Mouse (Mus musculus) limb, embryonic 14.5 days (tissue): ENCODE data around the gene Ptges2. TPM values are rescaled to one million over a fixed set of nuclear protein-coding genes. Genes with fewer than 3 reads are reported as not detected.

ENCODE experiments used
- ATAC-seq: fragments of 200-750 bp; cut with Nextera tagmentation; 2 replicates; pipeline ENCODE4 v1.8.0; 2017; ENCODE audit warnings: low read depth, moderate number of reproducible peaks, moderate TSS enrichment; ENCODE audit not compliant: low FRiP score
- DNase-seq: peaks from one replicate; pipeline ENCODE4 v3.0.0-alpha.2; 2015; ENCODE audit warnings: low spot score
- H3K27ac ChIP-seq: fragments of 300-500 bp; sonication (generic); replicated peaks from 2 replicates; pipeline ENCODE4 v1.5.1; 2014; ENCODE audit warnings: low read depth, mild to moderate bottlenecking, low read length, moderate library complexity, mixed read lengths
- H3K27me3 ChIP-seq: fragments of 300-500 bp; sonication (generic); 2 replicates; pipeline ENCODE4 v1.6.1; 2014; ENCODE audit warnings: low read length, mixed read lengths; ENCODE audit not compliant: control insufficient read depth, insufficient read depth
- H3K36me3 ChIP-seq: fragments of 300-500 bp; sonication (generic); 2 replicates; pipeline ENCODE4 v1.6.1; 2014; ENCODE audit warnings: mild to moderate bottlenecking, low read length, moderate library complexity, mixed read lengths; ENCODE audit not compliant: control insufficient read depth, insufficient read depth
- H3K4me1 ChIP-seq: fragments of 300-500 bp; sonication (generic); 2 replicates; pipeline ENCODE4 v1.6.1; 2014; ENCODE audit warnings: antibody characterized with exemption, low read length, mixed read lengths; ENCODE audit not compliant: control insufficient read depth, insufficient read depth
- H3K4me2 ChIP-seq: fragments of 300-500 bp; sonication (generic); replicated peaks from 2 replicates; pipeline ENCODE4 v1.6.1; 2014; ENCODE audit warnings: low read depth, mild to moderate bottlenecking, low read length, moderate library complexity; ENCODE audit not compliant: severe bottlenecking
- H3K4me3 ChIP-seq: fragments of 300-500 bp; sonication (generic); replicated peaks from 2 replicates; pipeline ENCODE4 v1.5.1; 2014; ENCODE audit warnings: low read length
- H3K9ac ChIP-seq: fragments of 300-500 bp; sonication (generic); 2 replicates; pipeline ENCODE4 v1.6.1; 2014; ENCODE audit warnings: mild to moderate bottlenecking, low read depth, low read length, moderate library complexity; ENCODE audit not compliant: severe bottlenecking
- H3K9me3 ChIP-seq: fragments of 300-500 bp; sonication (generic); 2 replicates; pipeline ENCODE4 v1.6.1; 2016; ENCODE audit warnings: low read length; ENCODE audit not compliant: control insufficient read depth
- POLR2A ChIP-seq: fragments of 200-500 bp; IDR thresholded peaks from 2 replicates; pipeline ENCODE4 v1.8.0; 2012; ENCODE audit warnings: inconsistent platforms, mild to moderate bottlenecking, moderate library complexity, borderline replicate concordance; ENCODE audit not compliant: insufficient read depth, insufficient read length; ENCODE audit errors: extremely low read depth
- WGBS: fragments of 180-500 bp; shearing (Covaris S2); extraction: QIAGEN DNeasy Blood & Tissue Kit; methylation state at CpG from one replicate; pipeline ENCODE4 v1.1.7; 2014; 5-methylcytosine and 5-hydroxymethylcytosine counted together
- polyA plus RNA-seq, 2 experiments: library from polyadenylated mRNA; depleted of rRNA in 1 of 2; stranded (reverse) in 1 of 2; unstranded in 1 of 2; fragments of >200 nt; fragmentation: Nextera tagmentation in 1 of 2; extraction: Ambion mirVana in 1 of 2; gene quantifications; 2 replicates each; pipeline versions ENCODE4 v1.2.1 to v1.2.3; 2012 to 2014

Gene Ptges2
- polyA plus RNA-seq, 2 experiments, result 26.5 to 29.3 TPM

DNA sequence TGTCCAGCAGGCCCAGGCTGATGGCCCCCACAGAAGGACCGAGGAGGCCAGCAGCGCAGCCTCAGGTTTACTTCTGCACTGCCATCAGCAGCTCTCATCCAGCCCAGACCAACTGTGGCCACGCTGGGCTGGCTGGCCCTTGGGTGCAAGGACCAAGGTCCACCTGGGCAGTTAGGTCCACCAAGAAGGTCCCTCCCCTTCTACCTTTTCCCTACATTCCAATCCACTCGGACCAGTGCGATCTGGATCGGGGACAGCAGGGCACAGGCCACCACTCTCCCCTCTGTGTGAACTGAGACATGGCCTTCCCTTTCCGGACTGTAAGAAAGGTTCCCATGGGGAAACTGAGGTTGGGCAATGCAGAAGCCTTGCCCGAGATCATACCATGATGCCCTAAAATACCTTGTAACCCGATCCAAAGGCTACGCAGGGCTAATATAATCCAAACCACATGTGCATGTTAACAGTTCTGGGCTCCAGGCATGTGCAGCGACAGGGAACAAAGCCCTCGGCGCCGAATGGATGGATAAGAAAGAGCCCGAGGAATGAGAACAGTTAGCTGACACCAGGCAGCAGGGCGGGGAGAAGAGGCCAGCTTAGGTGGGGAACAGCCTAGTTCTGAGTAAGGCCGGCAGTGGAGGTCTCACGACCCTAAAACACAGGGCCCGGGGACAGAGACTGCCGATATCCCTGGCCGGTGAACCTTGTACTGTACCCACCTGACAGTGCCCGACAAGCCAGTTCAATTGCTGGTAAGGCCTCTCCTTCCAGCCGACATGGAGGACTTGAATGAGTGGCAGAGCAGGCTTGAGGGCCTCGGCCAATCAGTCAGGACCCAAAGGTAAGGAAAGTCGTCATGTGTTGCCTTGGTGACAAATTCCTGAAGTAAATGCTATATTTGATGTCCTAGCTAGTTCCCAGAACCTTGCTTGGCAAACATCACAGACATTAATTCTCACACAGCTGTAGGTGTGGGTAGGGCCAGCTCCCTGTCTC is 13.0 kb downstream of the Ptges2 start:
- peak; percentile 66 for ATAC-seq
- TF ChIP-seq POLR2A, result no peak
- 28% methylated on average over 25 of the region's 25 CpGs for WGBS
- Histone ChIP-seq H3K27ac (peak overlapping the region; percentile 90), H3K4me3 (no peak overlapping the region), H3K4me1 (peaks cover 13% of the 10 kb centered on the region), H3K9me3 (no peaks in the 10 kb centered on the region), H3K27me3 (no peaks in the 10 kb centered on the region), H3K36me3 (no peaks in the 10 kb centered on the region), H3K9ac (peak overlapping the region; percentile 38; the same call in 1 of the 2 replicates), H3K4me2 (peak overlapping the region; percentile 26)
- DNase-seq, result peak; percentile 56

DNA sequence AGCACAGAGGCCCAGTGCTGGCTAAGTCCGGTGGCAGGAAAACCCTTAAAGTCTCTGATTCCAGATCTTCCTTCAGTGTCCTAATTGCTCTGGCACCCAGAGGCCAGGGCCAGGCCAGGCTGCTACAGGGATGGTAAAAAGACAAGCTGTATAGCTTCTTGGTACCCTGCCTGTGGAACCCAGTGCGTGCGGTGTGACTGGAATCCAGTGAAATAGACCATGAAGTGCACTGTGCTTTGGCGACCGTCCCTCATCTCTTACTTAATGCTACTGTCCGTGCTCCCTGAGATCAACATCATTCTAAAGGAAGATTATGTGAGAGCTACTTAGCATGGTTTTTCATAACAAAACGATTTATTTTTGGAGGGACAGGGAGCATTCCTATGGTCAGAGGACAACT is 15.7 kb downstream of the Ptges2 start:
- DNase-seq (no peak), ATAC-seq (no peak)
- Histone ChIP-seq H3K9me3 (no peaks in the 10 kb centered on the region), H3K36me3 (peaks cover 22% of the 10 kb centered on the region), H3K4me3 (no peak overlapping the region), H3K27ac (no peak overlapping the region), H3K9ac (no peak overlapping the region), H3K4me2 (no peak overlapping the region), H3K27me3 (no peaks in the 10 kb centered on the region), H3K4me1 (peaks cover 13% of the 10 kb centered on the region)
- no peak for TF ChIP-seq POLR2A
- 89% methylated on average over 7 of the region's 7 CpGs for WGBS

DNA sequence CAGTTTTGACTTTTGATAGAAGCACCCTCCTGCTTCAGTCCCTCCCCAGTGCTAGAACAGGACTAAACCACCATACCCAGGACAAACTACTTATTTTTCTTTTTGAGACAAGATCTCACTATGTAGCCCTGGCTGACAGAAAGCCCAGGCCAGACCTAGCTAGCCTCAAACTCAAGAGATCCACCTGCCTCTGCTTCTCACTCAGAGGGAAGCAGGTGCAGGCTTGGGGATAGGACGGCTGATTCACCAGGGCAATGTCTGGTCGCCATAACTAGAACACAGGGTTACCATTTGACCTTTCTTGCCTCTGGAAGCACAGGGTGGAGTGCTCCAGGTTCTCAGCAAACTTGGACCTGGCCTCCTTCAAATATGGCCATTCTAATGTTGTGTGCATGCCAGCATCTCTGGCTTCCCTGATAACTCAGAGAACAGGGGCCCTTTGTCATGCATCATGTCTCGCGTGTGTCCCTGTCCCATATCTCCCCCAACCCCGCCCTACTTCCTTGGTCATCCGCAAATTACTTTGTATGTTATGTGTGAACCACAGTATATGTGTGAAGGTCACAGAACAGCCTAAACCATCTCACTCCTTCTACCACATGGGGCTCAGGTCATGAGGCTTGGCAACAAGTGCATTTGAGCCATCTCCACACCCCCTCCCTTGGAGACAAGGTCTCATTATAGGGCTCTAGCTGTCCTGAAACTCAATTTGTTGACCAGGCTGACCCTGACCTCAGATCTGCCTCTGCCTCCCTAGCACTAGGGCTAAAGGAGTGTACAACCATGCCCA is 17.2 kb downstream of the Ptges2 start:
- H3K9ac ChIP-seq, result no peak overlapping the region
- ATAC-seq (no peak), DNase-seq (no peak)
- no peaks in the 10 kb centered on the region for H3K27me3 ChIP-seq
- WGBS, result 85% methylated on average over 6 of the region's 6 CpGs
- H3K27ac ChIP-seq, result no peak overlapping the region
- TF ChIP-seq POLR2A, result no peak
- H3K4me1 ChIP-seq, result peaks cover 13% of the 10 kb centered on the region
- no peak overlapping the region for H3K4me3 ChIP-seq
- H3K36me3 ChIP-seq, result peaks cover 37% of the 10 kb centered on the region
- H3K4me2 ChIP-seq, result no peak overlapping the region
- H3K9me3 ChIP-seq, result no peaks in the 10 kb centered on the region

DNA sequence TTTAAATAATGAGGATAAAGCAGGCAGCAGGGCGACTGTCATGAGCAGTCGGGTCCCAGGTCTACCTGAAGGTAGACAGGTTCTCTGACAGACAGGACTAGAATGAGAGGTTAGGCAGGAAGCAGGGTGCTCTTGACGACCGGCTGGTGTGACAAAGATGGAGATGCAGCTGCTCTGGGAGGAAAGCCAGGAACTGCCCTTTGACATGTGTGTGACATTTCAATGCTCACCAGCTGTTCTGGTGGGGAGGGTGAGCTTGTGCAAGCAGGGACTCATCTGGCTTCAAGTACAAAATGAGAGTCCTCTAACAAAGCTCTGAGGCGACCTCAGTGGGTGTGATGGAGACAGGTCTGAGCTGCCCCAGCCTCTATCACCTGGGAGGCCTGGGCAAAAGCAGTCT is 18.2 kb downstream of the Ptges2 start:
- no peak overlapping the region for H3K9ac ChIP-seq
- no peak for TF ChIP-seq POLR2A
- peaks cover 6% of the 10 kb centered on the region for H3K4me1 ChIP-seq
- no peak overlapping the region for H3K27ac ChIP-seq
- H3K4me2 ChIP-seq, result no peak overlapping the region
- DNase-seq, result no peak
- H3K36me3 ChIP-seq, result peaks cover 47% of the 10 kb centered on the region
- H3K27me3 ChIP-seq, result no peaks in the 10 kb centered on the region
- ATAC-seq, result no peak
- 48% methylated on average over 5 of the region's 5 CpGs for WGBS
- H3K9me3 ChIP-seq, result no peaks in the 10 kb centered on the region
- no peak overlapping the region for H3K4me3 ChIP-seq

DNA sequence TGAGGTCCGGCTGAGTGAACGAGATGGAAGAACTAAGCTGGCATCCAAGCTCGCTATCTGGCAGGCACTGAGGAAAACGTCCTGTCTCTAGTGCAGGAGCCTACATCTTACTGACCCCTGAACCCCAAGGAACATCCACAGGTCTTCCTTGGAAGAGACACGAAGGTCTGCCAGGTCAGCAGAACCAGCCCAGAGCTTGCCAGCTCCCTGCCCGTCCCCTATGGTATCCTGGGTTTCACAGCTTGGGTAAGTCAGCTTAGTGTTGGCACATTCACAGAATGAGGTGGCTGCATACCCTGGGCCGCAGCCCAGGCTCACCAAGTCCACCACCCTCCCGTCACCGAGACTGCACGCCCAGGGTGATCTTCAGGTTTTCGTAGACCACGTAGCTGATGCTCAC is 20.1 kb downstream of the Ptges2 start:
- Histone ChIP-seq H3K9ac (no peak overlapping the region), H3K4me3 (no peak overlapping the region), H3K4me2 (no peak overlapping the region), H3K27me3 (no peaks in the 10 kb centered on the region), H3K4me1 (no peaks in the 10 kb centered on the region), H3K9me3 (no peaks in the 10 kb centered on the region), H3K27ac (no peak overlapping the region), H3K36me3 (peaks cover 66% of the 10 kb centered on the region)
- DNase-seq (no peak), ATAC-seq (no peak)
- TF ChIP-seq POLR2A, result no peak
- 94% methylated on average over 12 of the region's 12 CpGs for WGBS
